Mouse (Mus musculus) ES-Bruce4 (cell line): Measurements from ENCODE around the gene Sp2. TPM values are rescaled to one million over a fixed set of nuclear protein-coding genes. Genes with fewer than 3 reads are reported as not detected.

Experiments used
- H3K27ac ChIP-seq: 2 replicates; pipeline ENCODE4 v1.5.1; 2012; ENCODE audit warnings: low read length, inconsistent platforms; ENCODE audit not compliant: insufficient read depth
- H3K27me3 ChIP-seq: 2 replicates; pipeline ENCODE4 v1.6.1; 2012; ENCODE audit warnings: mild to moderate bottlenecking, low read length, inconsistent platforms; ENCODE audit not compliant: control insufficient read depth, poor library complexity, insufficient read depth, severe bottlenecking
- H3K36me3 ChIP-seq: 2 replicates; pipeline ENCODE4 v1.6.1; 2012; ENCODE audit warnings: inconsistent platforms, mild to moderate bottlenecking, low read length, moderate library complexity; ENCODE audit not compliant: control insufficient read depth, poor library complexity, insufficient read depth, severe bottlenecking
- H3K4me1 ChIP-seq: one replicate; pipeline ENCODE4 v1.8.1; 2011; ENCODE audit warnings: low read length; ENCODE audit not compliant: control insufficient read depth, insufficient read depth
- H3K4me3 ChIP-seq: 2 replicates; pipeline ENCODE4 v1.5.1; 2011; ENCODE audit warnings: low read depth, mild to moderate bottlenecking, low read length
- H3K9ac ChIP-seq: 2 replicates; pipeline ENCODE4 v1.6.1; 2012; ENCODE audit warnings: low read depth, mild to moderate bottlenecking, inconsistent platforms; ENCODE audit not compliant: poor library complexity, severe bottlenecking
- H3K9me3 ChIP-seq: replicated peaks from 2 replicates; pipeline ENCODE4 v1.6.1; 2012; ENCODE audit warnings: mild to moderate bottlenecking, low read length, inconsistent platforms; ENCODE audit not compliant: control insufficient read depth, poor library complexity, insufficient read depth, severe bottlenecking
- CTCF ChIP-seq: IDR thresholded peaks from one replicate; pipeline ENCODE4 v1.8.1; 2011; ENCODE audit warnings: low read depth, low read length
- EP300 ChIP-seq: IDR thresholded peaks from 2 replicates; pipeline ENCODE4 v1.6.1; 2011; ENCODE audit warnings: low read depth, low read length; ENCODE audit not compliant: insufficient read depth
- POLR2A ChIP-seq: IDR thresholded peaks from one replicate; pipeline ENCODE4 v1.8.1; 2011; ENCODE audit warnings: low read length; ENCODE audit not compliant: insufficient read depth
- polyA plus RNA-seq: library from polyadenylated mRNA; stranded (reverse); fragments of >200 nt; gene quantifications from 2 replicates; pipeline ENCODE4 v1.2.4, GENCODE M21; 2011; ENCODE audit warnings: low read depth; ENCODE audit not compliant: missing spikeins, insufficient read depth, insufficient read length

The Sp2 gene
- polyA plus RNA-seq, 1 experiment: 29.0 TPM

DNA sequence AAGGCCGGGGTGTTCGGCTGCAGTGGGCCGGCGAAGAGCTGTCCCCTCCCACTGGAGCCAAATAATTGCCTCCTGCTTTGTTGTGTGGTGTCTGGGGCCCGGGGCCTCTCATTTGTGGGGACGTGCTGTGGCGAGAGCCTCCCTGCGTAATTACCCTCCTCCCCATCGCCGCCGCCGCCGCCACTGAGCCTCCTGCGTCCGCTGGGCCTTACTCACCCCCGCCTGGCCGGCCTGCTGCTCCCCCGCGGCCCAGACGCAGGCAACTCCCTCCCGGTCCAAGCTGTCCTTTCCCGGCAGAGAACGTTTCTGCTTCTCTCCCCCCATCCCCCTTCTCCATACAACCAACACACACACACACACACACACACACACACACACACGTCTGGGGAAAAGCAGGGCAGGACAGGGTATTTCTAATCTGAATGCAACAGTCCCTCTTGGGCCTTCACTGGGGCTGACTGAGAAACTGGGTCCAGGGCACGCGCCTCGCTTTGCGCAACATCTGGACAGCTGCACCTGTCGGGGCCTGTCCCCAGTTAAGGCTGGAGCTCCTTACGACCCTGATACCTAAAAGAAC lies 14.7 kb upstream of the Sp2 start:
- TF ChIP-seq CTCF (no peak), EP300 (0 out of 2 replicates have a peak, but pooled peaks have one; percentile 19), POLR2A (no peak)
- Histone ChIP-seq H3K9ac (peak overlapping the region; percentile 86), H3K27me3 (no peaks in the 10 kb centered on the region), H3K4me1 (no peaks in the 10 kb centered on the region), H3K9me3 (no peaks in the 10 kb centered on the region), H3K36me3 (no peaks in the 10 kb centered on the region), H3K4me3 (peak overlapping the region; percentile 52), H3K27ac (peak overlapping the region; percentile 13; the same call in 1 of the 2 replicates)

DNA sequence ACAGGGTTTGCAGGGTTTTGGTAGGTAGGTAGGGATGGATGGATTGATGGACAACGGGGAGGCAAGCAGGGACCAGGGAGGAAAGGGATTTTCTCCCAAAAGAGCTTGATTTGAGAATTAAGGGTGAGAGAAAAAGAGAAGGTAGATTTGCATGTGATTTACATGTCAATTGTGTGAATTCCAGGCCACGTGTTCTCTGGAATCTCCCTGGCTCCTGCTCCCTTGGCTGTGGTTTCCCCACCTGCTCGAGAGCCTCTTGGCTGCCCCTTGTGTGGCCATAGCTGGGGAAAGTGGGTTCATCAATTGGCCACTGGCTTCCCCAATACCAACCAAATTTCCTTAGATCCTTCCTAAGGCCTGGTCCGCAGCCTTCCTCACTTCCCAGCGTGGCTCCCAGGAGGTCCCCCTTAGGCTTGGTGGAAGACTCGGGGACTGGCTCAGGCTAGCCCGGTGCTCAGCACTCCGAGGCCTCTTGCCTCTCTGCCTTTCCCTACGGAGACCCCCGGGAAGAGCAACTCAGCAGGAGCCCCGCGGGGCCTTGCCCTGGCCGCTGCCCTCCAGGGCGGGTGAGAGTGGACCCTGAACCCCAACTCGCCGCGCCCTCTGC lies 14.1 kb upstream of the Sp2 start:
- Histone ChIP-seq H3K9me3 (no peaks in the 10 kb centered on the region), H3K4me3 (peak overlapping the region; percentile 52), H3K36me3 (no peaks in the 10 kb centered on the region), H3K9ac (peak overlapping the region; percentile 86), H3K27ac (0 out of 2 replicates have a peak overlapping the region, but pooled peaks have one; percentile 3), H3K4me1 (no peaks in the 10 kb centered on the region), H3K27me3 (no peaks in the 10 kb centered on the region)
- TF ChIP-seq POLR2A: peak; percentile 25
- TF ChIP-seq EP300: 0 out of 2 replicates have a peak, but pooled peaks have one; percentile 27
- no peak for TF ChIP-seq CTCF

DNA sequence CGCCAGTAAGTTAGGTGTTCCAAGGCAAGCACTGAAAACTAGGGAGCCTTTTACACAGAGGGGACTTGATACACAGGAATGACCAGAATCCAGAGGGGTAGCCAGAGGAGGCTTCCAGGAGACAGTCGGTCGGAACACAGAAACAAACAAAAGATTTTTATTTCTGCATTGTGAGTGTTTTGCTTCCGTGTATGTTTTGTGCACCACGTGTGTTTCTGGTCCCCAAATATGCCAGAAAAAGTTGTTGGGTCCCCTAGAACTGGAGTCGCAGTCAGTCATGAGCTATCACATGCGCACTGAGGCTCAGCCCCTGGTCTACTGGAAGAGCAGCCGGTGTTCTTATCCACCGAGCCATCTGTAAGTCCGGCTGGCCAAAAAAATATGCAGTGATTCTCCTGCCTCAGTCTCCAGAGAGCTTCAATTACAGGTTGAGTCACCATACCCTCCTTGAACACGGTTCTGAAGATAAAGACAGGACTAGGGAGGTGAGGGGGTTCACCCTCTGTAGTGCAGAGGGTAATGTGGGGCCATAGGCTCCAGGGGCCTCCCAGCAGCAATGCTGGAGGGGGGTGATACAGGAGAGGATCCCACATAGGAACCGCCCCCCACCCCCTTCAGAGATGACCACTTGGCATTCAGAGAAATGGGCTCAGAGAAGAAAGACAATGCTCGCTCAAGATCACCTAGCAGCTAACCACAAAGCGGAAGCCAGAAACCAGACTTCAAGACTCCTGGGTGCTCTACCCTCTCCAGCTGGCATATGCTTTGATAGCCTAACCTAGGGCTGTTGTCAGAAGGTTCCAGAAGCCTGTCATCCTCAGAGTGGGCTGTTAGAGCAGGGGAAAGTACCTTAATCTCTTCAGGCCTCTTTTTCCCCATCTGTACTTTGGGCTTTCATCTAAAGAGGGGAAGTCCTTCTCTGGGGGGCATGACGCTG lies 13.3 kb upstream of the Sp2 start:
- H3K9ac ChIP-seq: no peak overlapping the region; the same call in 1 of the 2 replicates
- no peak for TF ChIP-seq CTCF
- no peak for TF ChIP-seq EP300
- no peak for TF ChIP-seq POLR2A
- H3K9me3 ChIP-seq: no peaks in the 10 kb centered on the region
- H3K4me1 ChIP-seq: no peaks in the 10 kb centered on the region
- no peaks in the 10 kb centered on the region for H3K36me3 ChIP-seq
- H3K27ac ChIP-seq: no peak overlapping the region
- H3K27me3 ChIP-seq: no peaks in the 10 kb centered on the region
- H3K4me3 ChIP-seq: no peak overlapping the region

DNA sequence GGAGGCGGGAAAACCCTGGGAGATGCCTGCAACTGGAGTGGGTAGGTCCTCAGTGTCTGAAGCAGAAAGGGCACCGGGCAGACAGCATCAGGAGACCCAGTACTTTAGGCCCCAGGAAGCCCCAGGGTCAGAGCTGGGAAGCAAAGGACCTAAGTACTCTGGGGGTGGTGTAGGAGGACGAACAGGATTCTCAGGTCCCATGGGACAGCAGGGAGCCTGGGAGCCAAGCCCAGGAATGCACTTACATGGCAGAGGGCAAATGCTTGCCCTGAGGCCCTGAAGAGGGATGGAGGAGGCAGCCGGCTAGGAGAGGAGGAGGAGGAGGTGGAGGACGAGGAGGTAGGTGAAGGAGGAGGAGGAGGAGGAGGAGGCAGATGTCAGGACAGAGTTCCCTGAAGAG lies 12.3 kb upstream of the Sp2 start:
- no peak overlapping the region for H3K9ac ChIP-seq
- H3K36me3 ChIP-seq: no peaks in the 10 kb centered on the region
- no peaks in the 10 kb centered on the region for H3K27me3 ChIP-seq
- H3K4me1 ChIP-seq: no peaks in the 10 kb centered on the region
- H3K4me3 ChIP-seq: no peak overlapping the region
- H3K27ac ChIP-seq: no peak overlapping the region
- TF ChIP-seq POLR2A: no peak
- TF ChIP-seq CTCF: no peak
- TF ChIP-seq EP300: no peak
- H3K9me3 ChIP-seq: no peaks in the 10 kb centered on the region

DNA sequence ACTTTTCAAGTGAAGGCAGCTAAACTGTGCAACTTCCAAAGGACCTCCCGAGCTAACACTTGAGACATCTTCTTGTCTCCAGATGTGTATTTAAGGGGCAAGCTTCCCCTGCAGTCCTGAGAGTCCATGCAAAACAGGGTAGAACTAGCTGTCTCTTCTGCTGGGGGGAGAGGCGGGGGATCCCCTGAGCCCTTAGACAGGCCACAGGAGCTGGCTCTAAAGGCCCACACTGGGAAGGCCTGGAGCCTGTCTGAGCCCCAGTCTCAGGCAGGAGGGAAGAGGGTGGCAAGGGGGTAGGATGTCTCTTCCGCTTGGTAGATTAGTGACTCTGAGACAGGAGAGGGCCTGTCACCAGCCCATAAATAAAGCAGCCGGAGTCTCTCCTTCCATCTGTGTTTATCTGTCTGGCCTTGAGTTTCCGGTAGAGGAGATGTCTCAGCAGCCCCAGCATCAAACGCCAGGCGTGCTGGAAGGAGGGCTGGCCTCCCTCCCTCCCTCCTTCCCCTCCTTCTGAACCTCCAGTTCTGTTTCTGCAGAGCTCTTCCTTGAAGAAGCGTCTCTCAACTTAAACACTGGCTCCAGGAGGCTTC lies 10.1 kb upstream of the Sp2 start:
- Histone ChIP-seq H3K27ac (no peak overlapping the region), H3K9me3 (no peaks in the 10 kb centered on the region), H3K27me3 (no peaks in the 10 kb centered on the region), H3K9ac (no peak overlapping the region), H3K36me3 (no peaks in the 10 kb centered on the region), H3K4me3 (no peak overlapping the region), H3K4me1 (no peaks in the 10 kb centered on the region)
- no peak for TF ChIP-seq EP300
- no peak for TF ChIP-seq POLR2A
- TF ChIP-seq CTCF: no peak

DNA sequence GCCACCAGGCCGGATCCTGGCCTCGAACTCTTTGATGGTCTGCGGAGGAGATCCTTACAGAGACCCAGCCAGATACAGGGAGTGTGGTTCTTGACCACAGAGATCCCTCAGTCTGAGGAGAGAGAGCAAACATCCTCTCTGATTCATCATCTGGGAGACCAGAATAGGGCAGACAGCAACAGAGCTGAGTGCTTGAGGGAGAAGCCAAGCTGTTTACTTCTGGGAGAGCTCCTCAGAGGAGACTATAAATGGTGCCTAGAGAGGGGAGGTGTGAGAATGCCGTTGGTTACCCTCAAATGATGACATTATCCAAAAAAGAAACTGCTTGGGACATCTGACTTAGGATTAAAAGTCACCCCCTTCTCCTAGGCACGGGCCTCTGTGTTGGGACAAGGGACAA lies 8.7 kb upstream of the Sp2 start:
- no peak overlapping the region for H3K9ac ChIP-seq
- TF ChIP-seq EP300 (no peak), CTCF (no peak), POLR2A (no peak)
- H3K27ac ChIP-seq: no peak overlapping the region
- no peak overlapping the region for H3K4me3 ChIP-seq
- H3K4me1 ChIP-seq: no peaks in the 10 kb centered on the region
- H3K9me3 ChIP-seq: no peaks in the 10 kb centered on the region
- no peaks in the 10 kb centered on the region for H3K36me3 ChIP-seq
- H3K27me3 ChIP-seq: no peaks in the 10 kb centered on the region
